Mouse (Mus musculus) midbrain, embryonic 11.5 days (tissue): ENCODE measurements around the gene Pnpla6. TPM values are rescaled to one million over a fixed set of nuclear protein-coding genes. Genes with fewer than 3 reads are reported as not detected.
A peak's percentile ranks its signal among the peaks of the same experiment; 100 is the strongest.

ENCODE experiments used
- ATAC-seq: fragments of 200-750 bp; cut with Nextera tagmentation; 2 replicates; pipeline ENCODE4 v1.8.0; 2017; ENCODE audit warnings: moderate TSS enrichment, moderate library complexity; ENCODE audit not compliant: low FRiP score
- DNase-seq: peaks from one replicate; pipeline ENCODE4 v3.0.0; 2015; ENCODE audit warnings: low spot score; ENCODE audit errors: missing footprints
- H3K27ac ChIP-seq: fragments of 300-500 bp; sonication (generic); 2 replicates; pipeline ENCODE4 v1.5.1; 2014; ENCODE audit warnings: low read depth, low read length
- H3K27me3 ChIP-seq: fragments of 300-500 bp; sonication (generic); 2 replicates; pipeline ENCODE4 v1.6.1; 2014; ENCODE audit warnings: mild to moderate bottlenecking, low read length, moderate library complexity, mixed read lengths; ENCODE audit not compliant: control insufficient read depth, insufficient read depth
- H3K36me3 ChIP-seq: fragments of 300-500 bp; sonication (generic); 2 replicates; pipeline ENCODE4 v1.6.1; 2014; ENCODE audit warnings: mild to moderate bottlenecking, low read length, moderate library complexity, mixed read lengths; ENCODE audit not compliant: control insufficient read depth, insufficient read depth
- H3K4me1 ChIP-seq: fragments of 300-500 bp; sonication (generic); 2 replicates; pipeline ENCODE4 v1.6.1; 2014; ENCODE audit warnings: low read length; ENCODE audit not compliant: control insufficient read depth, insufficient read depth
- H3K4me2 ChIP-seq: fragments of 300-500 bp; sonication (generic); 2 replicates; pipeline ENCODE4 v1.6.1; 2014; ENCODE audit warnings: mild to moderate bottlenecking, moderate library complexity
- H3K4me3 ChIP-seq: fragments of 300-500 bp; sonication (generic); 2 replicates; pipeline ENCODE4 v1.5.1; 2014; ENCODE audit warnings: low read depth, low read length
- H3K9ac ChIP-seq: fragments of 300-500 bp; sonication (generic); 2 replicates; pipeline ENCODE4 v1.6.1; 2014; ENCODE audit warnings: low read length
- H3K9me3 ChIP-seq: fragments of 300-500 bp; sonication (generic); 2 replicates; pipeline ENCODE4 v1.6.1; 2016; ENCODE audit warnings: low read length; ENCODE audit not compliant: control insufficient read depth
- WGBS: fragments of 180-500 bp; shearing (Covaris S2); extraction: QIAGEN DNeasy Blood & Tissue Kit; methylation state at CpG from one replicate; pipeline ENCODE4 v1.1.7; 2014; 5-methylcytosine and 5-hydroxymethylcytosine counted together
- polyA plus RNA-seq: library from polyadenylated mRNA; unstranded; fragments of >200 nt; fragmentation: Nextera tagmentation; extraction: Ambion mirVana; gene quantifications from 2 replicates; pipeline ENCODE4 v1.2.1, GENCODE M21; 2014

Pnpla6 gene
- 15.6 and 15.8 TPM in 2 replicates for polyA plus RNA-seq

DNA sequence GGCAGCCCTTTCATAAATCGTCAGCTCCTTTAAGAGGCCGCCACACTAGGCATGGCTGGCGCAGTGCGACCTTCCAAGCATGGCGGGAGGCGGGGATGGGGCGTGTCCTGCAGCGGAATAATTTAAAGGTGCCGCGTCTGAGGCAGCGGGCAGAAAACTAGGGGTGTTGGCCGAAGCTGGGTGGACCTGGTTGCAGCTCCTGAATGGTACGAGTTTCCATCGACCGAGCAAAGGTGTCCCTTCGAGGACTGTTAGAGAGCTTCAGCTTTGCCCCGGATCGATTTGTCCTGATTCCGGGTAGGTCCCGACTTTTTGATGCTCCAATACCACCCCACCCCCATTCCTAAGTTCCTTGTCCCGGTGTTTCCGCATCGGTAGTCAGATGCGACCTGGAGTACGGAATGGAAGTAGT, at the start of gene Pnpla6:
TSS of gene Pnpla6 (plus strand) at position 125 of the 412 bp plus-strand sequence.
- H3K4me2 ChIP-seq = peak within 1 kb of the TSS; percentile 85
- under 1% methylated on average over 25 of the region's 25 CpGs for WGBS
- DNase-seq = peak; percentile 97
- peak within 1 kb of the TSS; percentile 55 for H3K4me3 ChIP-seq
- H3K27ac ChIP-seq = no peak within 1 kb of the TSS
- ATAC-seq = peak; percentile 74
- peaks cover 3% of the 10 kb centered on the region; the same call in 1 of the 2 replicates for H3K36me3 ChIP-seq
- peak within 1 kb of the TSS; percentile 68 for H3K9ac ChIP-seq
- H3K27me3 ChIP-seq = no peaks in the 10 kb centered on the region
- H3K9me3 ChIP-seq = no peaks in the 10 kb centered on the region
- H3K4me1 ChIP-seq = 0 out of 2 replicates have a peak, but pooled peaks cover 2% of the 10 kb centered on the region

DNA sequence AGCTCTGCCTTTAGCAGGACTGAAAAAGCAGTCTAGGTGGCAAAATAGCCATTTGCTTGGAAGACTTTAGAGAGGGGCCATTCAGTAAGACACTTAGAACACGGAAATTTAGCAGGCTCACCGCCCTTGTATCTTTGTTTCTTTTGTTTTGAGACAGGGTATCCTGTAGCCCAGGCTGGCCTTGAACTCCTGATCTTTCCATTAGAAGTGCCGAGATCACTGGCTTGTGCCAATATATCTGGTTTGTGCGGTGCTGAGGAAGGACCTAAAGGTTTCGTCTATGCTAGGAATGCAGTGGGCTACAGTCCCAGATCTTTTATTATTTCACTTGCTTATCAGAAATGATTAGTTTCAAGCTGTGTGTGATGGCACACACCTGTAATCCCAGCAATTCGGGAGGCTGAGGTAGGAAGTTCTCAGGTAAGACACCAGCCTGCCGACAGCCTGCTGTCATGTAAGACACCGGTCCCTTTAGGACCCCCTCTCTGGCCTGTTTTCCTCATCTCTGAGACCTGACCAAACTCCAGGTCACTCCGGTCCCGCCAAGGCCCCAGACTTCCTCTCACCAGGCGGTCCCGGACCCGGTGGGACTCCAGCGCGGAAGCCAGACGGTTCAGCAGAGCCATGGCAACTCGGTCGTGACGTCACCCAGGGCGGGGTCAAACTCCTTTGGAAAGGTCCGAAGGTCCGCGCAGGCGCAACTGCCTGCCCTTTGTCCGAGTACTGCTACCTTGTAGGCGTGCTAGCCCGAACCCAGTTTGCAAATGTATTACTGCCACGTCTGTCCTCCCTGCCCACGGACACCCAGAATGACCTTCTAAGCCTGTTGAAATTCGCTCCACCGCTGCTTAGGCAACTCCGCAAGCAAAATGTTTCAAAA, 47.9 kb upstream of the Pnpla6 start, which contains the start of gene Pex11g:
TSS of gene Pex11g (minus strand) at position 675 of the 880 bp plus-strand sequence.
- peak within 1 kb of the TSS; percentile 41 for H3K4me3 ChIP-seq
- peak within 1 kb of the TSS; percentile 73 for H3K27ac ChIP-seq
- 9% methylated on average over 32 of the region's 32 CpGs for WGBS

DNA sequence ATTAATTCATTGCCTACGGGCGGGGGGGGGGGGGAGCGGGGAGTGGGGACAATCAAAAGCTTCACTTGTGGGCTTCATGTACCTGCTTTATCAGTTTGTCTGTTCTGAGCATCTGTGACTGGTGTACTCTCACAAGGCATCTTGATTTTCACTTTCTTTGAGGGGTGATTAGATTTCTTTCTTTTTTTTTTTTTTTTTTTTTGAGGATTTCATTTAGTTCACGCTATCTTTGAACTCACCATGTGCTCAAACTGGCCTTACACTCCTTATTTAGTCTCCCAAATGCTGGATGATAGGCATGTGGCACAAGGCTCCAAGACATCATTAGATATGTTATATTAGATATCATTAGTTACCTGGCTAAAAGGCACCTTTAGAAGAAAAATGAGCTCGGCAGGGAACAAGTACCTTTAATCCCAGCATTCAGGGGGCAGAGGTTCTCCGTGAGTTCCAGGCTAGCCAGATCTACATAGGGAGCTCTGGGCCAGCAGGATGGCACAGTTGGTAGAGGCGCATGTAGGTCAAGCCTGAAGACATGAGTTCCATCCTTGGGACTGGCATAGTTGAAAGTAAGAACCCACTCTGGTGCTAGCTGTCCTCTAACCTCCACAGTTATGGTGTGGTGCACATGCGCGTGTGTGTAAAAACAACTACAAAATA, 47.2 kb upstream of the Pnpla6 start:
- peaks cover 8% of the 10 kb centered on the region; the same call in 1 of the 2 replicates for H3K4me1 ChIP-seq
- H3K27ac ChIP-seq = peak overlapping the region; percentile 73
- H3K36me3 ChIP-seq = no peaks in the 10 kb centered on the region
- peak overlapping the region; percentile 70 for H3K4me2 ChIP-seq
- ATAC-seq (no peak; the same call in 1 of the 2 replicates), DNase-seq (peak; percentile 88)
- H3K9me3 ChIP-seq = no peaks in the 10 kb centered on the region
- H3K9ac ChIP-seq = peak overlapping the region; percentile 76
- WGBS = 54% methylated on average over 9 of the region's 9 CpGs
- H3K27me3 ChIP-seq = no peaks in the 10 kb centered on the region
- peak overlapping the region; percentile 41 for H3K4me3 ChIP-seq

More for the DNA sequence above, 47.9 kb upstream of the Pnpla6 start, which contains the start of gene Pex11g:
- peak within 1 kb of the TSS; percentile 76 for H3K9ac ChIP-seq
- H3K36me3 ChIP-seq = no peaks in the 10 kb centered on the region
- H3K4me1 ChIP-seq = peaks cover 8% of the 10 kb centered on the region; the same call in 1 of the 2 replicates
- DNase-seq (peak; percentile 100), ATAC-seq (peak; percentile 98)
- H3K9me3 ChIP-seq = no peaks in the 10 kb centered on the region
- no peaks in the 10 kb centered on the region for H3K27me3 ChIP-seq
- peak within 1 kb of the TSS; percentile 70 for H3K4me2 ChIP-seq

DNA sequence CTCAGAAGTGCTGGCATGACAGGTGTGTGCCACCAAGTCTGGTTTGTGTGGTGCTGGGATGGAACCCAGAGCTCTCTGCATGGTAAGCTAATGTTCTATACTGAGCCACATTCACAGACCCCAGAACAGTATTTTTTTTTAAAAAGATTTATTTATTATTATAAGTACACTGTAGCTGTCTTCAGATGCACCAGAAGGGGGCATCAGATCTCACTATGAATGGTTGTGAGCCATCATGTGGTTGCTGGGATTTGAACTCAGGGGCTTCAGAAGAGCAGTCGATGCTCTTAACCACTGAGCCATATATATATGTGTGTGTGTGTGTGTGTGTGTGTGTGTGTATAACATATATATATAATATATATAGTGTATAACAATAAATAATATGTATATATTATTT, 46.3 kb upstream of the Pnpla6 start:
- no peak overlapping the region for H3K9ac ChIP-seq
- H3K4me1 ChIP-seq = peaks cover 8% of the 10 kb centered on the region; the same call in 1 of the 2 replicates
- WGBS = 100% methylated on average over 1 of the region's 1 CpGs
- DNase-seq = no peak
- no peaks in the 10 kb centered on the region for H3K36me3 ChIP-seq
- H3K9me3 ChIP-seq = no peaks in the 10 kb centered on the region
- H3K27me3 ChIP-seq = no peaks in the 10 kb centered on the region
- no peak for ATAC-seq
- no peak overlapping the region for H3K4me3 ChIP-seq
- no peak overlapping the region for H3K27ac ChIP-seq
- no peak overlapping the region for H3K4me2 ChIP-seq

DNA sequence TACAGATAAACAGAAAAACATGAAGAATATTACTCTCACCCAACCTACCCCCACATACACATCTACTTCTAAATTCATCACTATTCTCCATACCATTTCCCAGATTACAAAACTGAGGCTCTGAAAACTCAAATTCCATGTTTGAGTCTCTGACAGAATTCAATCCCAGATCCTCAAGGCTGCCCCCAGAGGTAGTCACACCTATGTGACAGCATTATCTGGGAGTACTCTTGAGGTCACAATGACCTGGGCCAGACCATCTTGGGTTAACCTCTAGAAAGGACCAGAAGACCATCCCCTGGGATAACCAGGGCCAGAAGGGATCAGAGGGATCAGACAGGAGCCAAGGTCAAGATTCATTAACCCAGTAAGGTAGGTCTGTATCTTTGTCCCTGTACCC, 44.6 kb upstream of the Pnpla6 start, which contains the start of gene Tex45:
TSS of gene Tex45 (plus strand) at position 301 of the 400 bp plus-strand sequence.
- no peaks in the 10 kb centered on the region for H3K27me3 ChIP-seq
- H3K9me3 ChIP-seq = no peaks in the 10 kb centered on the region
- no peak for ATAC-seq
- H3K36me3 ChIP-seq = no peaks in the 10 kb centered on the region
- H3K4me1 ChIP-seq = peaks cover 8% of the 10 kb centered on the region; the same call in 1 of the 2 replicates
- no peak within 1 kb of the TSS for H3K4me3 ChIP-seq
- H3K4me2 ChIP-seq = no peak within 1 kb of the TSS
- no peak within 1 kb of the TSS for H3K9ac ChIP-seq
- no peak for DNase-seq
- H3K27ac ChIP-seq = no peak within 1 kb of the TSS

DNA sequence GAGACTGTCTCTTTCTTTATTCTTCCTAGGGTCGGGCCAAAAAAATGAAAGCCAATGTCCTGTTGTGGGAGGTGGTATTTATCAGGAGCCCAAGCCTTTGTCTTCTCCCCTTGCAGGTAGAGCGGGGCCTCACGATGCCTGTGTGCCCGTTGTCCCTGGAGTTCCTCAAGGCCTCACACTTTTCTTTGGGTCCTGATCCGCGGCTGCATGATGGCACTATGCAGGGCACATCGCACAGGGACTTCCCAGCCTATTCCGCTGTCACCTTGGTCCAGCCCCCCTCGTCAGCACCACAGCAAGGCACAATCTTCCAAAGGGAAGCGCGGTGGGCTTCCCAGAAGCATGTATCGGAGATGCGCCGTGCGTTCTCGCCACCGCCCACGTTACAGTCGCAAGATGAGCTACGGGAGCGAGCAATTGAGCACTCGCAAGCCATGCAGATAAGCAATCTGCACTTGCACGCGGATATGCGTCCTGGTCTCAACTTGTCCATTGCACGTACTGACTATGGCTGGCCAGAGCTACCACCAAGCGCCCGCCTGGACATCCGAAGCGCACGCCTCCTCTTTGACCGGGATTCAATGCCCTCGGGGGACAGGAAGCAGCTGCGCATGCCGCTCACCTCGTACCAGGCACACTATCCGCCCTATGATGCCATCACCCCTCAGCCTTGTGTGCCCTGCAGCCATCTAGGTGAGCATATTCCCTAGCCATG, 39.3 kb upstream of the Pnpla6 start:
- DNase-seq (no peak), ATAC-seq (0 out of 2 replicates have a peak, but pooled peaks have one; percentile 42)
- no peak overlapping the region for H3K27ac ChIP-seq
- 0 out of 2 replicates have a peak, but pooled peaks cover 6% of the 10 kb centered on the region for H3K27me3 ChIP-seq
- H3K4me1 ChIP-seq = no peaks in the 10 kb centered on the region
- no peaks in the 10 kb centered on the region for H3K36me3 ChIP-seq
- peak overlapping the region; percentile 11; the same call in 1 of the 2 replicates for H3K4me3 ChIP-seq
- H3K4me2 ChIP-seq = peak overlapping the region; percentile 33
- no peak overlapping the region for H3K9ac ChIP-seq
- H3K9me3 ChIP-seq = no peaks in the 10 kb centered on the region
- WGBS = 33% methylated on average over 37 of the region's 37 CpGs

DNA sequence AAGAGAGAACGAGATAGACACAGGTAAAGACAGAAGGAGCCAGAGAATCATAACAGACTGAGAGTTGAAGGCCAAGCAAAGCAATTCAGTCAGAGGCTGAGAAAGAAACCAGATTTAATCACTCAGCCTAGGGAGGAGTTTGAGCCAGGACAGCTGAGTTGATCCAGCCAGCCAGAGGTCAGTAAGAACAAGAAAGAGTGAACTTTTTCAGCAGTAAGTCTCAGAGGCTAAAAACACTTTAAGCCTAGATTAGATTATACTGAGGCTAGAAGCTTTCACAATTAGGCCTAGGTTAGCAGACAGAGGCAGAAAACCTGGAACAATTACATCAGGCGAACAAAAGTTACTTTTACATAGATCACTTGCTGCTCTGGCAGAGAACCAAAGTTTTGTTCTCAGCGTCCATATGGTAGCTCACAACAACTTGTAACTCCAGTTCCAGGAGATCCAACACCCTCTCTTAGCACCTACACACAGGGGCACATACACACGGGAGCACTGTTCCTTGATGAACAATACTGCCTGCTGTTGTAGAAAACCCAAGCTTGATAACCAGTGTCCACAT, 34.9 kb upstream of the Pnpla6 start:
- H3K9ac ChIP-seq = no peak overlapping the region
- H3K4me3 ChIP-seq = no peak overlapping the region
- H3K9me3 ChIP-seq = no peaks in the 10 kb centered on the region
- 0 out of 2 replicates have a peak, but pooled peaks cover 6% of the 10 kb centered on the region for H3K27me3 ChIP-seq
- H3K36me3 ChIP-seq = no peaks in the 10 kb centered on the region
- ATAC-seq (no peak), DNase-seq (no peak)
- 82% methylated on average over 4 of the region's 4 CpGs for WGBS
- no peak overlapping the region for H3K27ac ChIP-seq
- H3K4me2 ChIP-seq = no peak overlapping the region
- H3K4me1 ChIP-seq = no peaks in the 10 kb centered on the region

DNA sequence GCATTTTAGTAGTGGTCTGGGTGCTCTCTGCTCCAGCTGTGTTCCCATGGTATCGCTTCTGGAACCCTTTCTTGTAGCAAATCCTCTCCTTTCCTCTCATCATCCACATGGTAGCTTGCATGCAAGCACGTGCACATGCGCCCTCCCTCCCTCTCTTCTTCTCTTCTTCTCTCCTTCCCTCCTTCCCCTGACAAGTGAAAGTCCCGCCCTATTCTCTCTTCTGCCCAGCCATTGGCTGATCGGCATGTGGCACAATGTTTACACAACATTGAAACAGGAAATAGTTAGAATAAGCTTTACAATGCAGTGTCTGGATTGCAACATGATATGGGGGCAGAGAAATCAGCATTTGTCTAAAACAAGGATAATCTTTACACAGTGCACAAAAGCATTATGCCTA, 33.6 kb upstream of the Pnpla6 start:
- Histone ChIP-seq H3K9ac (no peak overlapping the region), H3K36me3 (no peaks in the 10 kb centered on the region), H3K4me3 (no peak overlapping the region), H3K4me1 (no peaks in the 10 kb centered on the region), H3K27me3 (no peaks in the 10 kb centered on the region), H3K27ac (no peak overlapping the region), H3K9me3 (no peaks in the 10 kb centered on the region), H3K4me2 (no peak overlapping the region)
- DNase-seq (no peak), ATAC-seq (no peak)
- 66% methylated on average over 5 of the region's 5 CpGs for WGBS
